23 mouse cellular contexts compared by ENCODE assay signal in the genomic region with DNA sequence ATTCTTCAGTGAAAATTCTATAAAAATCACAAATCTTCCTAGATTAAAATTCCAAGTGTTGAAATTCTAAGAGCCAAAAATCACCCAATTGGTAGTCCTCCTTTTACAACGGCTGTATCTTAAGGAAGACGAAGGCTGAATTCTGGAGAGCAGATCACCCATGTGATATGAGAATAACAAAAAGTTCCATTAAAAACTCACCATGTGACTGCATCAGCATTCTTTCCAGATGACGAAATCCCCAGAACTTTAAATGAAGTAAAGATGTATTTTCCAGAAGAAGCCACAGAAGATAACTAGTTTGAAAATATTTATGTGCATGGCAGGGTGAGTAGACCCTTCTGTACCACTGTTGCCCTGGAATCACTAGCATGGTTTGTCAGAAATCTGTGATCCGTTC.
"Had no signal": no experiment of that assay in that cellular context is flagged by ENCODE, and none has a peak within 500 bp of the region (broad histone marks: within the 10 kb centered on the region; RNA-seq: fewer than 3 reads in every experiment).

No protein-coding gene starts in this region.

- H3K9me3 ChIP-seq: heart, embryonic 12.5 days; hindbrain, embryonic 10.5 days; hindbrain, embryonic 12.5 days; intestine, embryonic 15.5 days; limb, embryonic 12.5 days; limb, embryonic 15.5 days; liver, embryonic 12.5 days had no signal

- H3K36me3 ChIP-seq: heart, embryonic 12.5 days; hindbrain, embryonic 10.5 days; hindbrain, embryonic 12.5 days; intestine, embryonic 15.5 days; limb, embryonic 12.5 days; limb, embryonic 15.5 days; liver, embryonic 12.5 days had no signal

- H3K4me1 ChIP-seq: heart, embryonic 12.5 days; hindbrain, embryonic 12.5 days; intestine, embryonic 15.5 days; liver, embryonic 12.5 days had no signal

- H3K27ac ChIP-seq: heart, adult 2 months; hindbrain, embryonic 10.5 days; hindbrain, embryonic 12.5 days; hindbrain, embryonic 14.5 days; intestine, embryonic 15.5 days; layer of hippocampus, adult 2 months; left cerebral cortex, adult 2 months; limb, embryonic 12.5 days; limb, embryonic 15.5 days; liver, embryonic 12.5 days; liver, embryonic 14.5 days had no signal

- H3K4me3 ChIP-seq: heart, adult 2 months; heart, embryonic 12.5 days; hindbrain, embryonic 10.5 days; hindbrain, embryonic 12.5 days; intestine, embryonic 15.5 days; layer of hippocampus, adult 2 months; left cerebral cortex, adult 2 months; limb, embryonic 12.5 days; limb, embryonic 15.5 days; liver, embryonic 12.5 days had no signal

- H3K9ac ChIP-seq: heart, embryonic 12.5 days; hindbrain, embryonic 12.5 days; hindbrain, embryonic 14.5 days; intestine, embryonic 15.5 days; limb, embryonic 12.5 days; limb, embryonic 15.5 days; liver, embryonic 12.5 days; liver, embryonic 14.5 days had no signal

- H3K4me2 ChIP-seq: heart, embryonic 12.5 days; hindbrain, embryonic 12.5 days; hindbrain, embryonic 14.5 days; intestine, embryonic 15.5 days; limb, embryonic 12.5 days; limb, embryonic 15.5 days; liver, embryonic 12.5 days had no signal

- ATAC-seq: hindbrain, embryonic 16.5 days; inflammation-experienced regulatory T-cells, adult 6 months; intestine, embryonic 15.5 days; intestine, postnatal 0 days; liver, embryonic 12.5 days had no signal

- H3K27me3 ChIP-seq: heart, embryonic 12.5 days; hindbrain, embryonic 12.5 days; intestine, embryonic 15.5 days; limb, embryonic 12.5 days; limb, embryonic 15.5 days; liver, embryonic 12.5 days had no signal

- DNase-seq: gastrocnemius, postnatal 14 days; heart, adult 2 months; heart, postnatal 10 days; heart, postnatal 4 days; kidney, adult 18-20 months; kidney, adult 8-10 months; kidney, postnatal 10 days; kidney, postnatal 25 days; kidney, postnatal 4 days had no signal
